Mouse (Mus musculus) right cerebral cortex, postnatal 25 days (tissue): ENCODE measurements around the gene Dkkl1.
A peak's percentile ranks its signal among the peaks of the same experiment; 100 is the strongest.

Experiments used
- DNase-seq: peaks from one replicate; pipeline ENCODE4 v3.0.0; 2022

Gene Dkkl1

GRCm38 (mm10) chr7:45163735-45164490, 48.0 kb downstream of the Dkkl1 start, which contains the start of gene Slc17a7:
Slc17a7 (plus strand) TSS chr7:45163949.
- DNase-seq = peak; percentile 73

- no peak for DNase-seq
These were observed 48.8 kb downstream of the Dkkl1 start for GRCm38 (mm10) chr7:45162996-45163615.

GRCm38 (mm10) chr7:45162551-45162950, 49.4 kb downstream of the Dkkl1 start:
- no peak for DNase-seq

- peak; percentile 96 for DNase-seq
These were observed 50.1 kb downstream of the Dkkl1 start for GRCm38 (mm10) chr7:45161612-45162473.

- DNase-seq = no peak
These were observed 51.1 kb downstream of the Dkkl1 start for GRCm38 (mm10) chr7:45160866-45161265.

- no peak for DNase-seq
These were observed 51.6 kb downstream of the Dkkl1 start for GRCm38 (mm10) chr7:45160316-45160800.

- no peak for DNase-seq
These were observed 53.0 kb downstream of the Dkkl1 start for GRCm38 (mm10) chr7:45158991-45159390.
